Mouse (Mus musculus) ES-Bruce4 (cell line): ENCODE results near the gene Astn1.

Experiments
- CTCF ChIP-seq: IDR thresholded peaks from one replicate; pipeline ENCODE4 v1.8.1; 2011; ENCODE audit warnings: low read depth, low read length
- EP300 ChIP-seq: IDR thresholded peaks from 2 replicates; pipeline ENCODE4 v1.6.1; 2011; ENCODE audit warnings: low read depth, low read length; ENCODE audit not compliant: insufficient read depth

DNA sequence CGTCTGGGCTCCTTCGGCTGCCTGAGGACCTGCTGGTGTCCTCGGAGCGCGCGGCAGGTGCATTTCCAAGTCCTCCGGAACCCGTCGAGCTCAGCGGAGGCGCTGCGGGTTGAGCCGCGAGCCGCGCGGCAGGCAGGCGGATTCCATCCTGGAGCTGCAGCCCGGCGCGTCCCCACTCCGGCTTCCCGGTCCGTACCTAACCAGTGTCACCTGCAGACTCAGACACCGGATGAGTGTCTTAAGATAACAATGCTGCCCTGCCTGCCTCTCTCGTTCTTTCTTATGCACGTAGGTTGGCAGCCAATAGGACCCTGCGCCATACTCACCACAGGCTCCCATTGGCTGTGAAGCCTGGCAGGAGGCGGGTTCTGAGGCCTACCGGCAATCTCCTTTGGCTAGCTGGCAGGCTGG is 6.0 kb upstream of the Astn1 start, which contains the start of gene Brinp2:
- no peak for TF ChIP-seq CTCF
- TF ChIP-seq EP300 = no peak
